Mouse (Mus musculus) CH12.LX (cell line): ENCODE results near the gene Gm45837. TPM values are rescaled to one million over a fixed set of nuclear protein-coding genes. Genes with fewer than 3 reads are reported as not detected.

Experiments
- DNase-seq: peaks from one replicate; pipeline ENCODE4 v3.0.0-alpha.2; 2013; ENCODE audit errors: extremely low read depth
- H3K27ac ChIP-seq: 2 replicates; pipeline ENCODE4 v1.5.1; 2012; ENCODE audit warnings: low read depth, mild to moderate bottlenecking, control low read depth, moderate library complexity; ENCODE audit not compliant: insufficient read depth
- H3K27me3 ChIP-seq: replicated peaks from 2 replicates; pipeline ENCODE3; 2012; ENCODE audit warnings: inconsistent platforms
- H3K36me3 ChIP-seq, 2 experiments: replicated peaks in 1 of 2; 2 replicates each; pipeline versions ENCODE3 to v1.6.1; 2012; ENCODE audit warnings: inconsistent platforms in 1 of 2, low read length in 1 of 2, mild to moderate bottlenecking in 1 of 2, mixed read lengths in 1 of 2, moderate library complexity in 1 of 2; ENCODE audit not compliant: control insufficient read depth in 1 of 2, insufficient read depth in 1 of 2
- H3K4me1 ChIP-seq, 2 experiments: 2 replicates each; pipeline ENCODE4 v1.6.1; 2012; ENCODE audit warnings: inconsistent platforms in 1 of 2, moderate library complexity in 1 of 2; ENCODE audit not compliant: insufficient read depth in 2 of 2, control insufficient read depth in 1 of 2
- H3K4me2 ChIP-seq: 2 replicates; pipeline ENCODE4 v1.6.1; 2012; ENCODE audit warnings: low read depth, mild to moderate bottlenecking, control low read depth; ENCODE audit not compliant: poor library complexity, insufficient read depth, severe bottlenecking
- H3K4me3 ChIP-seq, 3 experiments: fragments of 150-350 bp in 1 of 3; sonication (generic) in 1 of 3; replicated peaks in 1 of 3; 2 replicates each; pipeline versions ENCODE3 to v1.5.1; 2011 to 2012; ENCODE audit warnings: low read depth in 2 of 3, low read length in 2 of 3, mild to moderate bottlenecking in 2 of 3, moderate library complexity in 2 of 3, control low read depth in 1 of 3, improper control_type of control experiment in 1 of 3, inconsistent platforms in 1 of 3, mixed read lengths in 1 of 3; ENCODE audit not compliant: poor library complexity in 1 of 3
- H3K79me2 ChIP-seq: replicated peaks from 2 replicates; pipeline ENCODE4 v1.6.1; 2012; ENCODE audit warnings: mild to moderate bottlenecking, moderate library complexity; ENCODE audit not compliant: control insufficient read depth, poor library complexity, insufficient read depth, severe bottlenecking; ENCODE audit errors: extremely low read depth
- H3K9ac ChIP-seq: 2 replicates; pipeline ENCODE4 v1.6.1; 2012; ENCODE audit warnings: low read depth, mild to moderate bottlenecking, control low read depth, moderate library complexity; ENCODE audit not compliant: insufficient read depth
- H3K9me3 ChIP-seq: replicated peaks from 2 replicates; pipeline ENCODE3; 2012; ENCODE audit warnings: low read length, inconsistent platforms, mixed read lengths
- CHD1 ChIP-seq: IDR thresholded peaks from 2 replicates; pipeline ENCODE4 v1.6.1; 2012; ENCODE audit warnings: low read depth, low read length, improper control_type of control experiment, inconsistent platforms
- CHD2 ChIP-seq: IDR thresholded peaks from 2 replicates; pipeline ENCODE4 v1.6.1; 2011; ENCODE audit warnings: low read length, improper control_type of control experiment
- E2F4 ChIP-seq: IDR thresholded peaks from 2 replicates; pipeline ENCODE4 v1.6.1; 2011; ENCODE audit warnings: low read depth, low read length, improper control_type of control experiment; ENCODE audit not compliant: insufficient replicate concordance
- ELF1 ChIP-seq: IDR thresholded peaks from 2 replicates; pipeline ENCODE4 v1.6.1; 2014; ENCODE audit warnings: low read depth, mild to moderate bottlenecking, inconsistent platforms, low read length, improper control_type of control experiment
- EP300 ChIP-seq: IDR thresholded peaks from 2 replicates; pipeline ENCODE4 v1.6.1; 2011; ENCODE audit warnings: low read length, improper control_type of control experiment
- ETS1 ChIP-seq: conservative IDR thresholded peaks from 2 replicates; pipeline ENCODE4 v1.6.1; 2012; ENCODE audit warnings: low read depth, mild to moderate bottlenecking, inconsistent platforms, low read length, improper control_type of control experiment, moderate library complexity
- GABPA ChIP-seq: IDR thresholded peaks from 2 replicates; pipeline ENCODE4 v1.6.1; 2012; ENCODE audit warnings: low read depth, low read length, improper control_type of control experiment, inconsistent platforms; ENCODE audit not compliant: insufficient replicate concordance
- HCFC1 ChIP-seq: IDR thresholded peaks from 2 replicates; pipeline ENCODE4 v1.6.1; 2012; ENCODE audit warnings: low read depth, mild to moderate bottlenecking, inconsistent platforms, low read length, improper control_type of control experiment
- IRF4 ChIP-seq: IDR thresholded peaks from 2 replicates; pipeline ENCODE4 v1.6.1; 2014; ENCODE audit warnings: low read depth, mild to moderate bottlenecking, inconsistent platforms, low read length, improper control_type of control experiment
- JUN ChIP-seq: IDR thresholded peaks from 2 replicates; pipeline ENCODE4 v1.6.1; 2011; ENCODE audit warnings: low read depth, mild to moderate bottlenecking, low read length, improper control_type of control experiment, moderate library complexity; ENCODE audit not compliant: insufficient read depth
- JUND ChIP-seq: conservative IDR thresholded peaks from 2 replicates; pipeline ENCODE4 v1.6.1; 2011; ENCODE audit warnings: low read depth, low read length, improper control_type of control experiment
- KAT2A ChIP-seq: IDR thresholded peaks from 2 replicates; pipeline ENCODE4 v1.6.1; 2012; ENCODE audit warnings: low read length, improper control_type of control experiment, inconsistent platforms; ENCODE audit not compliant: insufficient replicate concordance
- MAX ChIP-seq: IDR thresholded peaks from 2 replicates; pipeline ENCODE4 v1.6.1; 2011; ENCODE audit warnings: low read length, improper control_type of control experiment
- MAZ ChIP-seq: IDR thresholded peaks from 2 replicates; pipeline ENCODE4 v1.6.1; 2012; ENCODE audit warnings: low read depth, mild to moderate bottlenecking, inconsistent platforms, low read length, improper control_type of control experiment, moderate library complexity
- MEF2A ChIP-seq: IDR thresholded peaks from 2 replicates; pipeline ENCODE4 v1.6.1; 2014; ENCODE audit warnings: low read depth, mild to moderate bottlenecking, inconsistent platforms, low read length, improper control_type of control experiment, borderline replicate concordance
- MXI1 ChIP-seq: IDR thresholded peaks from 2 replicates; pipeline ENCODE4 v1.6.1; 2011; ENCODE audit warnings: mild to moderate bottlenecking, low read depth, low read length, improper control_type of control experiment
- MYC ChIP-seq: IDR thresholded peaks from 2 replicates; pipeline ENCODE4 v1.6.1; 2011; ENCODE audit warnings: low read depth, mild to moderate bottlenecking, improper control_type of control experiment, low read length
- NELFE ChIP-seq: IDR thresholded peaks from 2 replicates; pipeline ENCODE4 v1.6.1; 2011; ENCODE audit warnings: low read depth, low read length, improper control_type of control experiment
- NRF1 ChIP-seq: IDR thresholded peaks from 2 replicates; pipeline ENCODE4 v1.6.1; 2014; ENCODE audit warnings: low read depth, mild to moderate bottlenecking, inconsistent platforms, low read length, improper control_type of control experiment, moderate library complexity
- PAX5 ChIP-seq: IDR thresholded peaks from 2 replicates; pipeline ENCODE4 v1.6.1; 2012; ENCODE audit warnings: low read length, inconsistent platforms, mixed read lengths
- POLR2AphosphoS2 ChIP-seq: IDR thresholded peaks from 2 replicates; pipeline ENCODE4 v1.6.1; 2011; ENCODE audit warnings: low read depth, low read length, improper control_type of control experiment
- RAD21 ChIP-seq: IDR thresholded peaks from 2 replicates; pipeline ENCODE4 v1.6.1; 2011; ENCODE audit warnings: low read depth, mild to moderate bottlenecking, low read length, improper control_type of control experiment, moderate library complexity
- RCOR1 ChIP-seq: conservative IDR thresholded peaks from 2 replicates; pipeline ENCODE4 v1.6.1; 2012; ENCODE audit warnings: low read depth, mild to moderate bottlenecking, inconsistent platforms, low read length, improper control_type of control experiment
- SIN3A ChIP-seq: IDR thresholded peaks from 2 replicates; pipeline ENCODE4 v1.6.1; 2012; ENCODE audit warnings: low read length, improper control_type of control experiment, inconsistent platforms
- UBTF ChIP-seq: IDR thresholded peaks from 2 replicates; pipeline ENCODE4 v1.6.1; 2012; ENCODE audit warnings: low read depth, mild to moderate bottlenecking, inconsistent platforms, low read length, improper control_type of control experiment, moderate library complexity
- USF2 ChIP-seq: conservative IDR thresholded peaks from 2 replicates; pipeline ENCODE4 v1.6.1; 2011; ENCODE audit warnings: low read depth, low read length, improper control_type of control experiment
- ZC3H11A ChIP-seq: IDR thresholded peaks from 2 replicates; pipeline ENCODE4 v1.6.1; 2012; ENCODE audit warnings: low read depth, mild to moderate bottlenecking, inconsistent platforms, low read length, improper control_type of control experiment
- ZKSCAN1 ChIP-seq: IDR thresholded peaks from 2 replicates; pipeline ENCODE4 v1.6.1; 2012; ENCODE audit warnings: low read depth, inconsistent platforms, low read length, improper control_type of control experiment, borderline replicate concordance
- ZMIZ1 ChIP-seq: IDR thresholded peaks from 2 replicates; pipeline ENCODE4 v1.6.1; 2012; ENCODE audit warnings: low read depth, mild to moderate bottlenecking, inconsistent platforms, low read length, improper control_type of control experiment
- ZNF384 ChIP-seq: IDR thresholded peaks from 2 replicates; pipeline ENCODE4 v1.6.1; 2012; ENCODE audit warnings: low read depth, low read length, improper control_type of control experiment, inconsistent platforms
- dilution Hi-C: fragments of 300-500 bp; cut with MboI; formaldehyde crosslinking; loops from 2 replicates; pipeline ENCODE4 v1.14.3; 2020; ENCODE audit warnings: low sequenced_read_pairs; ENCODE audit not compliant: extremely low pct_unique_long_range_greater_than_20kb, extremely low pct_ligation_motif_present
- in situ Hi-C: fragments of 300-500 bp; cut with MboI; formaldehyde crosslinking; loops from 3 replicates; pipeline ENCODE4 v1.14.3; 2019; ENCODE audit warnings: low sequenced_read_pairs, low pct_ligation_motif_present, low pct_unique_long_range_greater_than_20kb, mixed read lengths
- polyA plus RNA-seq: library from polyadenylated mRNA; unstranded; fragments of >175 nt; gene quantifications from 2 replicates; pipeline ENCODE4 v1.2.1, GENCODE M21; 2012; ENCODE audit warnings: low read depth; ENCODE audit not compliant: insufficient read length
- total RNA-seq, 2 experiments: library from RNA; depleted of rRNA; stranded (reverse); fragments of 300-350 nt in 1 of 2; fragments of >200 nt in 1 of 2; gene quantifications; 2 replicates each; pipeline ENCODE4 v1.2.3; 2012 to 2014

Gene Gm45837
- total and polyA plus RNA-seq, 3 experiments = 0.04 to 0.84 TPM; not detected in 1

- Histone ChIP-seq H3K4me3 (no peak overlapping the region), H3K9me3 (no peaks in the 10 kb centered on the region), H3K4me2 (no peak overlapping the region), H3K27ac (no peak overlapping the region), H3K4me1 (peaks cover 35 to 57% of the 10 kb centered on the region in 2 experiments), H3K36me3 (peaks cover 39 to 86% of the 10 kb centered on the region in 2 experiments), H3K9ac (no peak overlapping the region), H3K27me3 (no peaks in the 10 kb centered on the region), H3K79me2 (no peaks in the 10 kb centered on the region; the same call in 1 of the 2 replicates)
- in situ Hi-C loops = no loop called here
- dilution Hi-C loops = no loop called here
- DNase-seq = no peak
- TF ChIP-seq GABPA = no peak
- TF ChIP-seq RCOR1 = no peak
- TF ChIP-seq CHD2 = no peak
- TF ChIP-seq NELFE = no peak
- TF ChIP-seq ZMIZ1 = no peak
- no peak for TF ChIP-seq ZNF384
- no peak for TF ChIP-seq MXI1
- TF ChIP-seq MEF2A = no peak
- TF ChIP-seq ETS1 = no peak
- TF ChIP-seq USF2 = no peak
- no peak for TF ChIP-seq JUND
- no peak for TF ChIP-seq E2F4
- TF ChIP-seq MAZ = no peak
- TF ChIP-seq NRF1 = no peak
- TF ChIP-seq ZKSCAN1 = no peak
- TF ChIP-seq POLR2AphosphoS2 = no peak
- no peak for TF ChIP-seq PAX5
- no peak for TF ChIP-seq EP300
Measured at GRCm38 (mm10) chr7:101384931-101385330, 25.8 kb upstream of the Gm45837 start.

DNA sequence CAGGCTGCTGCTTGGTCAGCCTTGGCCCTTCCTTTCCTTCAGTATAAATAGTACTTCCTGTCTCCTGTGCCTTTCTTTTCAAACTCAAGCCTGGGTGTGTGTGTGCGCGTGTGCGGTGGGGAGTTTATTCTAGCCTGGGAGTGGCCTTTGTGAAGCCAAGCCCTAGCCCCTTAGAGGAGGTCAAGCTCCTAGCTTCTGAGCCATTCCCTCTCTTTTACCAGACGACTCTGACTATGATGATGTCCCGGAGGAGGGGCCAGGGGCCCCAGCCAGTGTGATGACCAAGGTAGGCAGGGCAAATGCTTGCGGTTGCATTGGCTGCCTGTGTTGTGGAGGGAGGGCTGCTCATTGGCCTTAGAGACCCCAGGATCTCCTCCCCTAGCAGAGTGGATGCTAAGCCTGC is 25.4 kb upstream of the Gm45837 start:
- Histone ChIP-seq H3K36me3 (peaks cover 43 to 87% of the 10 kb centered on the region in 2 experiments), H3K9ac (no peak overlapping the region), H3K9me3 (no peaks in the 10 kb centered on the region), H3K27ac (no peak overlapping the region), H3K27me3 (no peaks in the 10 kb centered on the region), H3K4me2 (no peak overlapping the region), H3K4me1 (peaks cover 35 to 53% of the 10 kb centered on the region in 2 experiments), H3K4me3 (no peak overlapping the region), H3K79me2 (no peaks in the 10 kb centered on the region; the same call in 1 of the 2 replicates)
- in situ Hi-C loops (no loop called here), dilution Hi-C loops (no loop called here)
- no peak for TF ChIP-seq USF2
- no peak for TF ChIP-seq ZNF384
- TF ChIP-seq HCFC1 = no peak
- no peak for TF ChIP-seq PAX5
- TF ChIP-seq JUN = no peak
- no peak for TF ChIP-seq MYC
- no peak for TF ChIP-seq SIN3A
- no peak for TF ChIP-seq UBTF
- no peak for TF ChIP-seq CHD1
- no peak for TF ChIP-seq ZC3H11A
- no peak for TF ChIP-seq IRF4
- TF ChIP-seq EP300 = no peak
- TF ChIP-seq MAX = no peak
- TF ChIP-seq ETS1 = no peak
- no peak for TF ChIP-seq ELF1
- no peak for TF ChIP-seq MEF2A
- no peak for TF ChIP-seq RAD21
- TF ChIP-seq KAT2A = no peak
- no peak for TF ChIP-seq NELFE
- DNase-seq = no peak
